Mouse (Mus musculus) T-cell, adult 2 months (primary cell): ENCODE results near the gene Vps26b.

Source experiments
- DNase-seq: peaks from one replicate; pipeline ENCODE4 v3.0.0; 2022; ENCODE audit warnings: low spot score

Gene Vps26b

GRCm38 (mm10) chr9:26993900-26994299 lies 36.0 kb downstream of the Vps26b start:
- no peak for DNase-seq

- DNase-seq: no peak
Observed at GRCm38 (mm10) chr9:26993118-26993517, 36.7 kb downstream of the Vps26b start.

- no peak for DNase-seq
Observed at GRCm38 (mm10) chr9:26990181-26990580, 39.7 kb downstream of the Vps26b start.

- no peak for DNase-seq
Observed at GRCm38 (mm10) chr9:26985668-26986277, 44.1 kb downstream of the Vps26b start.

GRCm38 (mm10) chr9:26985090-26985613 lies 44.7 kb downstream of the Vps26b start:
- DNase-seq: no peak

GRCm38 (mm10) chr9:26978776-26979175 lies 51.1 kb downstream of the Vps26b start:
- no peak for DNase-seq

- no peak for DNase-seq
Observed at GRCm38 (mm10) chr9:26977754-26978153, 52.1 kb downstream of the Vps26b start.
